8 mouse cellular contexts compared by ENCODE assay signal in genomic region chr2:122629871-122630270, GRCm38 (mm10). TPM values are rescaled to one million over a fixed set of nuclear protein-coding genes. Genes with fewer than 3 reads are reported as not detected.
DNase-seq lines count a peak whose midpoint lies in the region; ATAC-seq and TF ChIP-seq lines count a peak whose summit lies in the region.

No protein-coding gene starts in this region.

- TF ChIP-seq CTCF in lung, embryonic 14.5 days (IDR thresholded peaks at IDR 0.05; ENCODE audit: low read depth), result no peak
- TF ChIP-seq CTCF in forebrain, postnatal 0 days (IDR thresholded peaks at IDR 0.05; ENCODE audit: low read depth), result no peak

- H3K9ac ChIP-seq in lung, embryonic 14.5 days, result peak overlapping the region; percentile 87; the same call in 1 of the 2 replicates
- H3K9ac ChIP-seq in forebrain, postnatal 0 days, result peak overlapping the region; percentile 68
- no peak overlapping the region for H3K9ac ChIP-seq in liver, embryonic 12.5 days
- no peak overlapping the region for H3K9ac ChIP-seq in stomach, embryonic 15.5 days

- peak overlapping the region; percentile 92 for H3K4me2 ChIP-seq in lung, embryonic 14.5 days
- H3K4me2 ChIP-seq in forebrain, postnatal 0 days (ENCODE audit: low read depth), result peak overlapping the region; percentile 97
- peak overlapping the region; percentile 99 for H3K4me2 ChIP-seq in liver, embryonic 12.5 days
- H3K4me2 ChIP-seq in stomach, embryonic 15.5 days, result peak overlapping the region; percentile 93

- ATAC-seq in lung, embryonic 14.5 days (ENCODE audit: insufficient read depth), result no peak
- no peak for ATAC-seq in forebrain, postnatal 0 days
- no peak for ATAC-seq in liver, embryonic 12.5 days
- no peak for ATAC-seq in stomach, embryonic 15.5 days (ENCODE audit: insufficient read depth, low FRiP score, low read depth)

- no peaks in the 10 kb centered on the region for H3K27me3 ChIP-seq in lung, embryonic 14.5 days (ENCODE audit: insufficient read depth, low read length)
- H3K27me3 ChIP-seq in forebrain, postnatal 0 days (ENCODE audit: insufficient read depth, low read length), result no peaks in the 10 kb centered on the region
- peaks cover 6% of the 10 kb centered on the region for H3K27me3 ChIP-seq in liver, embryonic 12.5 days (replicated peaks)
- no peaks in the 10 kb centered on the region for H3K27me3 ChIP-seq in stomach, embryonic 15.5 days (replicated peaks)

- H3K4me3 ChIP-seq in lung, embryonic 14.5 days (ENCODE audit: low read depth, low read length), result peak overlapping the region; percentile 97
- H3K4me3 ChIP-seq in forebrain, postnatal 0 days (ENCODE audit: low read depth, low read length), result peak overlapping the region; percentile 68
- H3K4me3 ChIP-seq in liver, embryonic 12.5 days, result peak overlapping the region; percentile 93
- H3K4me3 ChIP-seq in stomach, embryonic 15.5 days (replicated peaks), result no peak overlapping the region; the same call in 1 of the 2 replicates

- DNase-seq in lung, embryonic 14.5 days, result no peak
- no peak for DNase-seq in lung, postnatal 14 days
- DNase-seq in forebrain, postnatal 0 days, result no peak
- DNase-seq in right cerebral cortex, postnatal 10 days (ENCODE audit: low spot score in 2 of 2), result no peak
- no peak for DNase-seq in adrenal gland, adult 8-10 months
- no peak for DNase-seq in spleen, postnatal 36 days (ENCODE audit: low spot score in 2 of 2)

- H3K9me3 ChIP-seq in lung, embryonic 14.5 days (ENCODE audit: low read depth, low read length), result no peaks in the 10 kb centered on the region
- no peaks in the 10 kb centered on the region for H3K9me3 ChIP-seq in forebrain, postnatal 0 days (ENCODE audit: low read length)
- H3K9me3 ChIP-seq in liver, embryonic 12.5 days (replicated peaks), result no peaks in the 10 kb centered on the region
- no peaks in the 10 kb centered on the region for H3K9me3 ChIP-seq in stomach, embryonic 15.5 days

- no peaks in the 10 kb centered on the region for H3K4me1 ChIP-seq in lung, embryonic 14.5 days (ENCODE audit: insufficient read depth)
- no peaks in the 10 kb centered on the region for H3K4me1 ChIP-seq in forebrain, postnatal 0 days (ENCODE audit: insufficient read depth)
- peaks cover 21% of the 10 kb centered on the region for H3K4me1 ChIP-seq in liver, embryonic 12.5 days
- H3K4me1 ChIP-seq in stomach, embryonic 15.5 days, result peaks cover 9% of the 10 kb centered on the region; the same call in 1 of the 2 replicates

- H3K36me3 ChIP-seq in lung, embryonic 14.5 days (ENCODE audit: insufficient read depth), result peaks cover 21% of the 10 kb centered on the region
- H3K36me3 ChIP-seq in forebrain, postnatal 0 days (ENCODE audit: insufficient read depth), result peaks cover 18% of the 10 kb centered on the region
- peaks cover 19% of the 10 kb centered on the region for H3K36me3 ChIP-seq in liver, embryonic 12.5 days
- H3K36me3 ChIP-seq in stomach, embryonic 15.5 days, result peaks cover 7% of the 10 kb centered on the region; the same call in 1 of the 2 replicates

- no peak overlapping the region for H3K27ac ChIP-seq in lung, embryonic 14.5 days (ENCODE audit: low read depth)
- H3K27ac ChIP-seq in forebrain, postnatal 0 days (ENCODE audit: low read depth, low read length), result no peak overlapping the region
- no peak overlapping the region for H3K27ac ChIP-seq in liver, embryonic 12.5 days
- H3K27ac ChIP-seq in stomach, embryonic 15.5 days, result no peak overlapping the region

- whole genome bisulfite sequencing in lung, embryonic 14.5 days, result 52% methylated on average over 6 of the region's 6 CpGs
- 63% methylated on average over 6 of the region's 6 CpGs for whole genome bisulfite sequencing in forebrain, postnatal 0 days
- 56% methylated on average over 6 of the region's 6 CpGs for WGBS in liver, embryonic 12.5 days (ENCODE audit: insufficient replicate concordance)
- 53% methylated on average over 6 of the region's 6 CpGs for whole genome bisulfite sequencing in stomach, embryonic 15.5 days

RNA-seq across cellular contexts. Expression of gene AA467197, which starts 6.9 kb away (rescaled TPM):
- not detected in 2 replicates for polyA plus RNA-seq in lung, embryonic 14.5 days (2014; fragmentation: Nextera tagmentation; extraction: Ambion mirVana)
- total RNA-seq in forebrain, postnatal 0 days (2014; rRNA removed), result 0.46 and 1.4 TPM in 2 replicates
- polyA plus RNA-seq in forebrain, postnatal 0 days (2015; fragmentation: Nextera tagmentation; extraction: Ambion mirVana), result 0.59 TPM in 1 of 2 replicates, not detected in the other
- 0.17 and 0.26 TPM in 2 replicates for polyA plus RNA-seq in liver, embryonic 12.5 days (2016; fragmentation: Nextera tagmentation; extraction: Ambion mirVana)
- 12.2 and 15.2 TPM in 2 replicates for polyA plus RNA-seq in stomach, embryonic 15.5 days (2015; fragmentation: Nextera tagmentation; extraction: Ambion mirVana)
- 1 to 10 TPM; 1.2 to 5.6 (median 1.9) TPM for total RNA-seq in adrenal gland, adult 8-10 months (2022)

RNA-seq across cellular contexts. Expression of gene Gatm, which starts 18.8 kb away (rescaled TPM):
- 6.1 and 6.9 TPM in 2 replicates for polyA plus RNA-seq in lung, embryonic 14.5 days (2014; fragmentation: Nextera tagmentation; extraction: Ambion mirVana)
- 47.6 and 48.2 TPM in 2 replicates for total RNA-seq in forebrain, postnatal 0 days (2014; rRNA removed)
- 53.0 and 59.7 TPM in 2 replicates for polyA plus RNA-seq in forebrain, postnatal 0 days (2015; fragmentation: Nextera tagmentation; extraction: Ambion mirVana)
- polyA plus RNA-seq in liver, embryonic 12.5 days (2016; fragmentation: Nextera tagmentation; extraction: Ambion mirVana), result 19.3 and 19.9 TPM in 2 replicates
- 22.4 and 28.5 TPM in 2 replicates for polyA plus RNA-seq in stomach, embryonic 15.5 days (2015; fragmentation: Nextera tagmentation; extraction: Ambion mirVana)
- total RNA-seq in adrenal gland, adult 8-10 months (2022), result 10 to 100 TPM in 1 of 4 experiments, 1 to 10 TPM in 3; 5.3 to 10.8 (median 7.5) TPM

Comparison
In these comparisons a context has a peak if more than half of its experiments do, and no peak if none do; other contexts are left out.
1. H3K9ac ChIP-seq: peak in lung, embryonic 14.5 days (single experiment) and forebrain, postnatal 0 days (single experiment); none in liver, embryonic 12.5 days (single experiment) and stomach, embryonic 15.5 days (single experiment).
2. Peak in every context shown above with its lines, with median percentiles within 50 percentile points of each other: H3K4me2 ChIP-seq.